Mouse (Mus musculus) bone marrow, adult 2 months (tissue): Measurements from ENCODE around the gene Abcb6.

Experiments used
- CTCF ChIP-seq: fragments of 200-500 bp; IDR thresholded peaks from 2 replicates; pipeline ENCODE4 v1.5.1; 2011; ENCODE audit warnings: low read length, control low read depth; ENCODE audit not compliant: control insufficient read depth, insufficient read depth
- POLR2A ChIP-seq: fragments of 200-500 bp; IDR thresholded peaks from 2 replicates; pipeline ENCODE4 v1.6.1; 2011; ENCODE audit warnings: low read depth, mild to moderate bottlenecking, control low read depth, low read length, borderline replicate concordance; ENCODE audit not compliant: control insufficient read depth

GRCm38 (mm10) chr1:75138448-75138847, 41.7 kb downstream of the Abcb6 start:
- TF ChIP-seq CTCF (no peak), POLR2A (no peak)
